Mouse (Mus musculus) hindbrain, postnatal 0 days (tissue): ENCODE measurements around the gene Mrpl43. TPM values are rescaled to one million over a fixed set of nuclear protein-coding genes. Genes with fewer than 3 reads are reported as not detected.

Experiments used
- ATAC-seq: fragments of 200-750 bp; cut with Nextera tagmentation; 2 replicates; pipeline ENCODE4 v1.8.0; 2017; ENCODE audit warnings: mild to moderate bottlenecking, moderate TSS enrichment, moderate library complexity
- DNase-seq: peaks from one replicate; pipeline ENCODE4 v3.0.0-alpha.2; 2015; ENCODE audit warnings: low spot score
- H3K27ac ChIP-seq: fragments of 300-500 bp; sonication (generic); 2 replicates; pipeline ENCODE4 v1.5.1; 2014; ENCODE audit warnings: mild to moderate bottlenecking
- H3K27me3 ChIP-seq: fragments of 300-500 bp; sonication (generic); 2 replicates; pipeline ENCODE4 v1.6.1; 2014; ENCODE audit warnings: low read length, mixed read lengths; ENCODE audit not compliant: insufficient read depth
- H3K36me3 ChIP-seq: fragments of 300-500 bp; sonication (generic); 2 replicates; pipeline ENCODE4 v1.6.1; 2014; ENCODE audit warnings: low read length, mixed read lengths; ENCODE audit not compliant: insufficient read depth
- H3K4me1 ChIP-seq: fragments of 300-500 bp; sonication (generic); 2 replicates; pipeline ENCODE4 v1.6.1; 2014; ENCODE audit warnings: antibody characterized with exemption, low read length, mixed read lengths; ENCODE audit not compliant: insufficient read depth
- H3K4me2 ChIP-seq: fragments of 300-500 bp; sonication (generic); 2 replicates; pipeline ENCODE4 v1.6.1; 2014; ENCODE audit warnings: low read depth, mild to moderate bottlenecking, low read length, moderate library complexity, mixed read lengths
- H3K4me3 ChIP-seq: fragments of 300-500 bp; sonication (generic); 2 replicates; pipeline ENCODE4 v1.5.1; 2014; ENCODE audit warnings: low read length
- H3K9ac ChIP-seq: fragments of 300-500 bp; sonication (generic); replicated peaks from 2 replicates; pipeline ENCODE4 v1.6.1; 2014; ENCODE audit warnings: mild to moderate bottlenecking, low read length, moderate library complexity, mixed read lengths
- H3K9me3 ChIP-seq: fragments of 300-500 bp; sonication (generic); 2 replicates; pipeline ENCODE4 v1.6.1; 2016; ENCODE audit warnings: low read length, mixed read lengths
- CTCF ChIP-seq: IDR thresholded peaks from 2 replicates; pipeline ENCODE4 v1.5.1; 2016; ENCODE audit warnings: antibody characterized with exemption, control low read depth, low read depth
- WGBS: fragments of 180-500 bp; shearing (Covaris S2); extraction: QIAGEN DNeasy Blood & Tissue Kit; methylation state at CpG from one replicate; pipeline ENCODE4 v1.1.7; 2014; 5-methylcytosine and 5-hydroxymethylcytosine counted together
- polyA plus RNA-seq: library from polyadenylated mRNA; unstranded; fragments of >200 nt; fragmentation: Nextera tagmentation; extraction: Ambion mirVana; gene quantifications from 2 replicates; pipeline ENCODE4 v1.2.1, GENCODE M21; 2015
- total RNA-seq: library from RNA; depleted of rRNA; stranded (reverse); fragments of >200 nt; gene quantifications from 2 replicates; pipeline ENCODE4 v1.2.3, GENCODE M21; 2014

Mrpl43 gene
- total and polyA plus RNA-seq, 2 experiments from 2014 or later, result 97.1 to 109 TPM

- Histone ChIP-seq H3K27me3 (no peaks in the 10 kb centered on the region), H3K36me3 (no peaks in the 10 kb centered on the region), H3K4me1 (0 out of 2 replicates have a peak, but pooled peaks cover 2% of the 10 kb centered on the region), H3K4me2 (peak overlapping the region; percentile 93), H3K27ac (peak overlapping the region; percentile 82; the same call in 1 of the 2 replicates), H3K9me3 (no peaks in the 10 kb centered on the region), H3K4me3 (peak overlapping the region; percentile 84), H3K9ac (peak overlapping the region; percentile 94)
- 32% methylated on average over 9 of the region's 9 CpGs for WGBS
- ATAC-seq, result no peak
- no peak for TF ChIP-seq CTCF
- DNase-seq, result no peak
These were observed 17.9 kb downstream of the Mrpl43 start for GRCm38 (mm10) chr19:44988321-44988720.

- Histone ChIP-seq H3K4me3 (no peak overlapping the region), H3K27ac (no peak overlapping the region), H3K4me2 (no peak overlapping the region), H3K27me3 (no peaks in the 10 kb centered on the region), H3K9ac (no peak overlapping the region), H3K36me3 (no peaks in the 10 kb centered on the region), H3K9me3 (no peaks in the 10 kb centered on the region), H3K4me1 (0 out of 2 replicates have a peak, but pooled peaks cover 2% of the 10 kb centered on the region)
- TF ChIP-seq CTCF, result no peak
- no peak for ATAC-seq
- no peak for DNase-seq
- 62% methylated on average over 6 of the region's 6 CpGs for WGBS
These were observed 18.4 kb downstream of the Mrpl43 start for GRCm38 (mm10) chr19:44987851-44988250.

GRCm38 (mm10) chr19:44987004-44987403 is 19.2 kb downstream of the Mrpl43 start:
- DNase-seq (no peak), ATAC-seq (no peak)
- H3K27ac ChIP-seq, result no peak overlapping the region
- H3K36me3 ChIP-seq, result no peaks in the 10 kb centered on the region; the same call in 1 of the 2 replicates
- no peaks in the 10 kb centered on the region for H3K9me3 ChIP-seq
- H3K9ac ChIP-seq, result no peak overlapping the region
- H3K4me3 ChIP-seq, result no peak overlapping the region
- TF ChIP-seq CTCF, result no peak
- 71% methylated on average over 6 of the region's 6 CpGs for WGBS
- H3K4me2 ChIP-seq, result no peak overlapping the region
- no peaks in the 10 kb centered on the region for H3K27me3 ChIP-seq
- H3K4me1 ChIP-seq, result 0 out of 2 replicates have a peak, but pooled peaks cover 2% of the 10 kb centered on the region

- 0 out of 2 replicates have a peak, but pooled peaks cover 2% of the 10 kb centered on the region for H3K4me1 ChIP-seq
- DNase-seq (no peak), ATAC-seq (no peak)
- no peak for TF ChIP-seq CTCF
- H3K9ac ChIP-seq, result no peak overlapping the region
- peaks cover 13% of the 10 kb centered on the region; the same call in 1 of the 2 replicates for H3K36me3 ChIP-seq
- no peak overlapping the region for H3K4me3 ChIP-seq
- no peaks in the 10 kb centered on the region for H3K27me3 ChIP-seq
- H3K27ac ChIP-seq, result no peak overlapping the region
- WGBS, result 67% methylated on average over 5 of the region's 5 CpGs
- H3K4me2 ChIP-seq, result no peak overlapping the region
- H3K9me3 ChIP-seq, result no peaks in the 10 kb centered on the region
These were observed 20.9 kb downstream of the Mrpl43 start for GRCm38 (mm10) chr19:44985159-44985988.

GRCm38 (mm10) chr19:44984420-44984819 is 21.8 kb downstream of the Mrpl43 start:
- no peak for TF ChIP-seq CTCF
- ATAC-seq (no peak), DNase-seq (no peak)
- Histone ChIP-seq H3K27ac (no peak overlapping the region), H3K9ac (no peak overlapping the region), H3K4me1 (no peaks in the 10 kb centered on the region), H3K36me3 (peaks cover 20% of the 10 kb centered on the region; the same call in 1 of the 2 replicates), H3K27me3 (no peaks in the 10 kb centered on the region), H3K4me2 (no peak overlapping the region), H3K9me3 (no peaks in the 10 kb centered on the region), H3K4me3 (no peak overlapping the region)
- 95% methylated on average over 4 of the region's 4 CpGs for WGBS

GRCm38 (mm10) chr19:44983366-44983765 is 22.9 kb downstream of the Mrpl43 start:
- no peak overlapping the region for H3K27ac ChIP-seq
- no peak for ATAC-seq

More at GRCm38 (mm10) chr19:44983366-44983765, 22.9 kb downstream of the Mrpl43 start:
- Histone ChIP-seq H3K9me3 (no peaks in the 10 kb centered on the region), H3K9ac (no peak overlapping the region), H3K27me3 (no peaks in the 10 kb centered on the region), H3K4me3 (no peak overlapping the region), H3K4me1 (no peaks in the 10 kb centered on the region), H3K4me2 (no peak overlapping the region), H3K36me3 (peaks cover 23% of the 10 kb centered on the region; the same call in 1 of the 2 replicates)
- 88% methylated on average over 6 of the region's 6 CpGs for WGBS
- DNase-seq, result no peak
- TF ChIP-seq CTCF, result no peak
